Mouse (Mus musculus): Measurements from ENCODE around the gene Gm12790. TPM values are rescaled to one million over a fixed set of nuclear protein-coding genes. Genes with fewer than 3 reads are reported as not detected.
"Not testable (repeated sequence)": the region's sequence is repeated elsewhere in the genome, so short reads cannot be mapped to it uniquely, and the experiment has no call there.

Gm12790 gene
- total RNA-seq (2015) (not detected in 2 replicates), total RNA-seq (2017) (not detected in 2 replicates)

DNA sequence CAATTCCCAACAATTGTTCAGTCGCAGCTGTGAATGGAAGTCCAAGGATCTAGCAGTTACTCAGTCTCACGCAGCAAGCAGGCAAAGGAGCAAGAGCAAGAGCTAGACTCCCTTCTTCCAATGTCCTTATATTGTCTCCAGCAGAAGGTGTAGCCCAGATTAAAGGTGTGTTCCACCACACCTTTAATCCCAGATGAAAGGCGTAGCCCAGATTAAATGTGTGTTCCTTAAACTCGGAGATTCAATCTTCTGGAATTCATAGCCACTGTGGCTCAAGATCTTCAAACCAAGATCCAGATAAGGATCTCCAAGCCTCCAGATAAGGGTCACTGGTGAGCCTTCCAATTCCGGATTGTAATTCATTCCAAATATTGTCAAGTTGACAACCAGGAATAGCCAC is at the start of gene Gm12790:
TSS of gene Gm12790 (minus strand) at position 101 of the 400 bp plus-strand sequence.
- not testable (repeated sequence) for ATAC-seq (replicated peaks; ENCODE audit: poor library complexity)

DNA sequence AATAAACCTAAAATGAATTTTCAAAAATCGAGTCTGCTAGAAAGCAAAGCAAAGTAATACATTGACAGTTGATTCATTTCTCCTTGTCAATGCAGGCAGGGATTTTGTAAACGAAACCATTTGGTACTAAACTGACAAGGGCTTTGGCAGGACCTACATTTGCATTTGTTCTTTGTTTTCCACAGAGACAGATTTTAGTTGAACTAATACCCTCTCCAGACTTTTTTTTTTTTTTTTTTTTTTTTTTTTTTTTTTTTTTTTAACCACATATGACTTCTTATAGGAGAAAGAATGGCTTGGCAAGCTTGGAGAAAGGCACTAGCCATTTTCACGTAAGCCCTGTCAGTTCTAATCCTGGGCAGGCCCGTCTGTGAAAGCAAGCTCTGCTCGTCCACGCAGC is 45.8 kb upstream of the Gm12790 start:
- no peak for ATAC-seq (replicated peaks; ENCODE audit: poor library complexity)

DNA sequence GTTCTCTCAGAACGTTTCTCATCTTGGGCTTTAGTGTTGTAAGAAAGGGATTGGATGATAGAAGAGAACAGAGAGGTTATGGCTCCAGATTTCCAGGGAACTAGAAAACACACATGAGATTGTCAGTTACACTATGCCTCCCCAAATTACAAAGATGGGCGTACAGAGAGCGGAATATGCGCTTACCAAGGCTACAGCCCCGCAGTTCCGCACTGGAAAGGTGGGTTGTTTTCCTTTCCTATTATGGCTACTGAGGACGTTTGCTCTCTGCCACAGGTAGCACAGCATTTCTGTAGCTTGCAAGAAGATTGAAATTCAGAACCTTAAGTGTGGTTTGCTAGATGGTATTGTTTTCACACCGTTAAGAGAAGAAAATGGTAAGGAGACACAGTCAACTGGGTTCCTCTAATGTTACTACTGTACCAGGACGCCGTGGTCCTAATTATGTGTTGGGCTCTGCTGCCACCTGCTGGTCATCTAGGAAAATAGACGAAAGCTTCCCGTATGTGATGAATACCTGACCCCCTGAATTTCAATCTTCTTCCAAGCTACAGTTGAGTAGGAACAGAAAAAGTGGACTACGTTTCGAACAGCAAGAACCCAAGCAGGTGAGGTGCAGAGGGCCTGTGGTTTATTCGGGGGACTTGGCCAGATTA is 17.5 kb upstream of the Gm12790 start:
- ATAC-seq (replicated peaks; ENCODE audit: poor library complexity) = peak; percentile 98

DNA sequence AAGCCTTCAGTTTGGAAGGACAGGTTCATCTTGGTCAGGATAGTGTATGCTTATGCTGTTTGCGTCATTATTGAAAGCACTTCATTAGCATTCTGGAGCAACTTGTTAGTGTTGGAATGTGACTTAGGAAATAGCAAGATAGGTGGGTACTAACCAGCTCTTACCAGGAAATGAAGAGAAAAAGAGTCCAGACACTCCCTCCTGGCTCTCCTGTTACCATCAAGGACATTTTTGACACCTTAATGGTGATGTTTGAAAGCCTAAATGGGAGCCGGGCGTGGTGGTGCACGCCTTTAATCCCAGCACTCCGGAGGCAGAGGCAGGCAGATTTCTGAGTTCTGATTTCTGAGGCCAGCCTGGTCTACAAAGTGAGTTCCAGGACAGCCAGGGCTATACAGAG is 16.6 kb upstream of the Gm12790 start:
- ATAC-seq (replicated peaks; ENCODE audit: poor library complexity) = no peak

DNA sequence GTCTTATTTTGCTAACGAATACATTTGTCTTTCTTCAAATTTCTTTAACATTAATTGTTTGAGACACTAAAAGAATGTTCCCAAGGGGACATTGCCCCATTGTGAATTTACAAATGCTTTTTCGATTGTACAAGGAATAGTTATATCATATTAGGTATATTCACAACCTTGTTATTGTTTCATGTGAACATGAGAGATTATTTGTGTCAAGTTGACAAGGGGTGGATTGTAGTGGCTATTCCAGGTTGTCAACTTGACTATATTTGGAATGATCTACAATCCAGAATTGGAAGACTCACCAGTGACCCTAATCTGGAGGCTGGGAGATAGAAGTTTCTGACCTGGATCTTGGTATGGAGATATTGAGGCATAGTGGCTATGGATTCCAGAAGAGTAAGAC is 5.5 kb upstream of the Gm12790 start, which contains the start of gene Gm12789:
TSS of gene Gm12789 (plus strand) at position 301 of the 400 bp plus-strand sequence.
- ATAC-seq (replicated peaks; ENCODE audit: poor library complexity) = not testable (repeated sequence)

DNA sequence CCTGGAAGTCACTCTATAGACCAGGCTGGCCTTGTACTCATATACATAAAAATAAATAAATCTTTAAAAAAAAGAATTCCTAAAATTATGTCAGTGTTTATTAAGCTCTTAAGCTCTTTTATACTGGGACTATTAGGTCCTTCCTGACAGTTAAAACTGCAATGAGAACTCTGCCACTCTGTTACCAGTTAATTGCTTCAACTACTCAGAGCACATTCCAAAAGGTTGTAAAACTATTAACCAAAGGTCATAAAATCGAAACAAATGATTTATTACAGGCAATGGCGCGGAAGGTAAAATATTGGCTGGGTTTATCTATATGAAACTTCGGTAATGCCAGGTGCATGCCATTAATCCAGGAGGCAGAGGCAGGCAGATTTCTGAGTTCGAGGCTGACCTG is 4.8 kb upstream of the Gm12790 start:
- ATAC-seq (replicated peaks; ENCODE audit: poor library complexity) = no peak

DNA sequence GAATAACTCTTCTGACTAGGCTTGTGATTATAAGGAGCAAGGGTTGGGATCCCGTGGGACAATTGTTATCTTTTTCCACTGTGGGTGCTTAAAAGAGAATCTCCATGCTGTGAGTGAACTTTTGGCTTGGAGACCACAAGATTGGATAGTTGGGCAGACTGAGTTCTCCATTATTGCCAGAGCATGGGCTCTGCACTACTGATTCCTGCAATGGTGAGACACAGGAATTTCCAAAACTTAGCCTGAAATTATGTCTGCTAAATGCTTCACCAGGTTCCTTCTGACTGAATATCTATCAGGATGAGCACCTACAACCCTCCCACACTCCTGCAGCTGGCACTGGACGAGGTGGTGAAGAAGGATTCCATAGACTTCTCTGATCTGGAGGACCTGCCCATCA is 40.7 kb downstream of the Gm12790 start, which contains the start of gene Gm12794:
TSS of gene Gm12794 (plus strand) at position 301 of the 400 bp plus-strand sequence.
- not testable (repeated sequence) for ATAC-seq (replicated peaks; ENCODE audit: poor library complexity)

Other genes starting within 250 kb of the Gm12790 start
- gene B020004J07Rik, start 137.0 kb downstream of the Gm12790 start, total RNA-seq (2015) = not detected in 2 replicates
- gene B020004J07Rik, start 137.0 kb downstream of the Gm12790 start, total RNA-seq (2017) = not detected in 2 replicates
- not detected in 2 replicates for gene C130073F10Rik, start 87.3 kb downstream of the Gm12790 start, total RNA-seq (2015)
- gene C130073F10Rik, start 87.3 kb downstream of the Gm12790 start, total RNA-seq (2017) = not detected in 2 replicates
- not detected in 2 replicates for gene Gm12800, start 71.9 kb downstream of the Gm12790 start, total RNA-seq (2015)
- gene Gm12800, start 71.9 kb downstream of the Gm12790 start, total RNA-seq (2017) = not detected in 2 replicates
- not detected in 2 replicates for gene Gm12794, start 40.6 kb downstream of the Gm12790 start, total RNA-seq (2015)
- gene Gm12794, start 40.6 kb downstream of the Gm12790 start, total RNA-seq (2017) = not detected in 2 replicates
- gene Gm12789, start 5.6 kb upstream of the Gm12790 start, total RNA-seq (2015) = not detected in 2 replicates
- gene Gm12789, start 5.6 kb upstream of the Gm12790 start, total RNA-seq (2017) = not detected in 2 replicates
- 16.1 and 22.6 TPM in 2 replicates for gene Pde4b, start 106.5 kb upstream of the Gm12790 start, total RNA-seq (2015)
- 14.4 and 19.2 TPM in 2 replicates for gene Pde4b, start 106.5 kb upstream of the Gm12790 start, total RNA-seq (2017)

Data from megakaryocyte progenitor cell, adult 5-6 weeks (primary cell).